Mouse (Mus musculus) MEL (cell line): ENCODE measurements at regions not wholly inside any gene's neighbourhood (a gene's known extent, or its start where the extent isn't known, plus 50 kb on each side); places are given as distances from the start of the nearest gene placed in this dataset.

Experiments used
- DNase-seq: peaks from one replicate; pipeline ENCODE4 v3.0.0; 2011; ENCODE audit warnings: low read depth, low spot score
- H3K27ac ChIP-seq: 2 replicates; pipeline ENCODE4 v1.5.1; 2012; ENCODE audit warnings: low read depth, mild to moderate bottlenecking, control low read depth, low read length, moderate library complexity; ENCODE audit not compliant: control insufficient read depth
- H3K27me3 ChIP-seq, 2 experiments: fragments of 150-350 bp in 1 of 2; sonication (generic) in 1 of 2; 2 replicates each; pipeline ENCODE4 v1.6.1; 2012; ENCODE audit warnings: low read length in 2 of 2, mild to moderate bottlenecking in 2 of 2, improper control_type of control experiment in 1 of 2, moderate library complexity in 1 of 2; ENCODE audit not compliant: insufficient read depth in 2 of 2, control insufficient read depth in 1 of 2
- H3K36me3 ChIP-seq, 2 experiments: 2 replicates each; pipeline ENCODE4 v1.6.1; 2012 to 2014; ENCODE audit warnings: low read length in 2 of 2, improper control_type of control experiment in 1 of 2, inconsistent platforms in 1 of 2, mild to moderate bottlenecking in 1 of 2; ENCODE audit not compliant: insufficient read depth in 2 of 2, control insufficient read depth in 1 of 2
- H3K4me1 ChIP-seq, 2 experiments: fragments of 150-350 bp in 1 of 2; sonication (generic) in 1 of 2; 2 replicates each; pipeline ENCODE4 v1.6.1; 2012; ENCODE audit warnings: low read length in 2 of 2, improper control_type of control experiment in 1 of 2, mild to moderate bottlenecking in 1 of 2; ENCODE audit not compliant: insufficient read depth in 2 of 2, control insufficient read depth in 1 of 2
- H3K4me3 ChIP-seq, 2 experiments: fragments of 150-350 bp in 1 of 2; sonication (generic) in 1 of 2; 2 replicates each; pipeline ENCODE4 v1.5.1; 2012; ENCODE audit warnings: low read depth in 2 of 2, low read length in 2 of 2, mild to moderate bottlenecking in 2 of 2, moderate library complexity in 2 of 2, control low read depth in 1 of 2, improper control_type of control experiment in 1 of 2; ENCODE audit not compliant: control insufficient read depth in 1 of 2, insufficient read depth in 1 of 2
- H3K79me2 ChIP-seq: 2 replicates; pipeline ENCODE4 v1.6.1; 2012; ENCODE audit warnings: mild to moderate bottlenecking, low read length, moderate library complexity; ENCODE audit not compliant: control insufficient read depth, poor library complexity, insufficient read depth
- H3K9ac ChIP-seq: 2 replicates; pipeline ENCODE4 v1.6.1; 2012; ENCODE audit warnings: low read depth, mild to moderate bottlenecking, control low read depth, low read length, moderate library complexity; ENCODE audit not compliant: control insufficient read depth, poor library complexity, severe bottlenecking
- H3K9me3 ChIP-seq: fragments of 150-350 bp; sonication (generic); replicated peaks from 2 replicates; pipeline ENCODE4 v1.6.1; 2012; ENCODE audit warnings: mild to moderate bottlenecking, low read length, improper control_type of control experiment, moderate library complexity; ENCODE audit not compliant: insufficient read depth
- CHD2 ChIP-seq: IDR thresholded peaks from 2 replicates; pipeline ENCODE4 v1.6.1; 2011; ENCODE audit warnings: low read length, improper control_type of control experiment
- CTCF ChIP-seq, 3 experiments: IDR thresholded peaks in 2 of 3; conservative IDR thresholded peaks in 1 of 3; 2 replicates each; pipeline ENCODE4 v1.5.1; 2011 to 2012; ENCODE audit warnings: low read length in 3 of 3, low read depth in 2 of 3, mild to moderate bottlenecking in 2 of 3, improper control_type of control experiment in 1 of 3, inconsistent platforms in 1 of 3, mixed read lengths in 1 of 3, moderate library complexity in 1 of 3; ENCODE audit not compliant: control insufficient read depth in 1 of 3, insufficient read depth in 1 of 3, poor library complexity in 1 of 3, severe bottlenecking in 1 of 3
- ELF1 ChIP-seq: IDR thresholded peaks from 2 replicates; pipeline ENCODE4 v1.6.1; 2014; ENCODE audit warnings: low read depth, mild to moderate bottlenecking, inconsistent platforms, low read length, improper control_type of control experiment, moderate library complexity
- EP300 ChIP-seq, 2 experiments: IDR thresholded peaks; 2 replicates each; pipeline ENCODE4 v1.6.1; 2011; ENCODE audit warnings: improper control_type of control experiment in 2 of 2, low read length in 2 of 2, low read depth in 1 of 2, mild to moderate bottlenecking in 1 of 2
- GABPA ChIP-seq: IDR thresholded peaks from 2 replicates; pipeline ENCODE4 v1.6.1; 2012; ENCODE audit warnings: low read depth, mild to moderate bottlenecking, inconsistent platforms, low read length, improper control_type of control experiment, moderate library complexity
- GATA1 ChIP-seq: IDR thresholded peaks from 2 replicates; pipeline ENCODE4 v1.6.1; 2011; ENCODE audit warnings: low read depth, low read length, improper control_type of control experiment
- MAX ChIP-seq: IDR thresholded peaks from 2 replicates; pipeline ENCODE4 v1.6.1; 2011; ENCODE audit warnings: low read length, improper control_type of control experiment
- MAZ ChIP-seq: IDR thresholded peaks from 2 replicates; pipeline ENCODE4 v1.6.1; 2012; ENCODE audit warnings: low read depth, mild to moderate bottlenecking, inconsistent platforms, low read length, improper control_type of control experiment
- MEF2A ChIP-seq: IDR thresholded peaks from 2 replicates; pipeline ENCODE4 v1.6.1; 2014; ENCODE audit warnings: low read depth, mild to moderate bottlenecking, inconsistent platforms, low read length, improper control_type of control experiment; ENCODE audit not compliant: poor library complexity, insufficient replicate concordance, severe bottlenecking; ENCODE audit errors: extremely low read depth
- MXI1 ChIP-seq: IDR thresholded peaks from 2 replicates; pipeline ENCODE4 v1.6.1; 2011; ENCODE audit warnings: mild to moderate bottlenecking, low read depth, low read length, improper control_type of control experiment
- NELFE ChIP-seq: IDR thresholded peaks from 2 replicates; pipeline ENCODE4 v1.6.1; 2011; ENCODE audit warnings: low read depth, low read length, improper control_type of control experiment
- POLR2A ChIP-seq, 2 experiments: IDR thresholded peaks; 2 replicates each; pipeline ENCODE4 v1.6.1; 2011 to 2012; ENCODE audit warnings: low read length in 2 of 2, mild to moderate bottlenecking in 2 of 2, control low read depth in 1 of 2, improper control_type of control experiment in 1 of 2, low read depth in 1 of 2, moderate library complexity in 1 of 2; ENCODE audit not compliant: control insufficient read depth in 1 of 2, insufficient read depth in 1 of 2, poor library complexity in 1 of 2
- POLR2AphosphoS2 ChIP-seq: IDR thresholded peaks from 2 replicates; pipeline ENCODE4 v1.6.1; 2011; ENCODE audit warnings: low read length, improper control_type of control experiment
- RAD21 ChIP-seq: IDR thresholded peaks from 2 replicates; pipeline ENCODE4 v1.6.1; 2011; ENCODE audit warnings: mild to moderate bottlenecking, low read depth, low read length, improper control_type of control experiment
- SIN3A ChIP-seq: IDR thresholded peaks from 2 replicates; pipeline ENCODE4 v1.6.1; 2012; ENCODE audit warnings: low read length, improper control_type of control experiment, inconsistent platforms
- SMC3 ChIP-seq: IDR thresholded peaks from 2 replicates; pipeline ENCODE4 v1.6.1; 2011; ENCODE audit warnings: low read depth, low read length, improper control_type of control experiment
- TCF12 ChIP-seq: IDR thresholded peaks from 2 replicates; pipeline ENCODE4 v1.6.1; 2014; ENCODE audit warnings: low read depth, mild to moderate bottlenecking, inconsistent platforms, low read length, improper control_type of control experiment, moderate library complexity
- UBTF ChIP-seq: IDR thresholded peaks from 2 replicates; pipeline ENCODE4 v1.6.1; 2012; ENCODE audit warnings: low read depth, mild to moderate bottlenecking, inconsistent platforms, low read length, improper control_type of control experiment, moderate library complexity, borderline replicate concordance; ENCODE audit not compliant: insufficient read depth
- USF2 ChIP-seq, 2 experiments: IDR thresholded peaks; 2 replicates each; pipeline ENCODE4 v1.6.1; 2011 to 2012; ENCODE audit warnings: improper control_type of control experiment in 2 of 2, low read length in 2 of 2, borderline replicate concordance in 1 of 2, inconsistent platforms in 1 of 2, low read depth in 1 of 2, mild to moderate bottlenecking in 1 of 2; ENCODE audit not compliant: insufficient read depth in 1 of 2
- ZKSCAN1 ChIP-seq: IDR thresholded peaks from 2 replicates; pipeline ENCODE4 v1.6.1; 2012; ENCODE audit warnings: low read depth, mild to moderate bottlenecking, inconsistent platforms, low read length, improper control_type of control experiment, moderate library complexity

DNA sequence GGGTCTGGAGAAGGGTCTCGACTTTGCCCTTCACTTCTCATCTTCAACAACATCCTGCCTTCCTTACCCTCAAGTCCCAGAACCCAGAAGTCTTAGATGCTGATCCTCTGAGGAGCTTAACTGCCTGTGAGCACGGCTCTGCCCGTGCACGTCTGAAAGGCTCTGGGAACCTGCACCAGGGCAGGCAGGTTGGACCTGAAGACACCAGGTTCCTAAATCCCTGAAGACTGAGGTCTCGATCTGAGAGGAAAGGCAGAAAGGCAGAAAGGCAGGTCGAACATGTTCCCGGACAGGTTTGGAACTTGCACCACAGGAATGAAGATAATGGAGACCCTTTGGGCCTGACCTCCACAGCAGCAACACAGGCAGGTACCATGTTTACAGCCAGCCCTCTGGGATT lies 193.7 kb upstream of the Afdn start:
- H3K9ac ChIP-seq: no peak overlapping the region
- no peak for DNase-seq
- H3K27me3 ChIP-seq: no peaks in the 10 kb centered on the region
- H3K9me3 ChIP-seq: no peaks in the 10 kb centered on the region
- H3K4me1 ChIP-seq: no peaks in the 10 kb centered on the region
- TF ChIP-seq USF2 (IDR thresholded peaks at IDR 0.05; ENCODE audit: borderline replicate concordance in 1 of 2, insufficient read depth in 1 of 2, low read depth in 1 of 2, low read length in 2 of 2) (no peak), EP300 (IDR thresholded peaks at IDR 0.05; ENCODE audit: low read depth in 1 of 2, low read length in 2 of 2) (no peak), CHD2 (no peak), UBTF (no peak), SMC3 (no peak), SIN3A (no peak), MAX (no peak), CTCF (IDR thresholded peaks at IDR 0.05 in 2 of 3, conservative IDR thresholded peaks at IDR 0.05 in 1 of 3; ENCODE audit: control insufficient read depth in 1 of 3, insufficient read depth in 1 of 3, low read depth in 2 of 3, low read length in 3 of 3, poor library complexity in 1 of 3, severe bottlenecking in 1 of 3) (no peak), TCF12 (no peak), GATA1 (no peak), MEF2A (no peak), NELFE (no peak), MXI1 (no peak), POLR2AphosphoS2 (no peak), MAZ (no peak), ZKSCAN1 (no peak), ELF1 (no peak), POLR2A (IDR thresholded peaks at IDR 0.05; ENCODE audit: control insufficient read depth in 1 of 2, insufficient read depth in 1 of 2, low read depth in 1 of 2, low read length in 2 of 2, poor library complexity in 1 of 2) (no peak), RAD21 (no peak), GABPA (no peak)
- TF ChIP-seq, all 39 proteins: peak for 0
- H3K27ac ChIP-seq: no peak overlapping the region
- H3K4me3 ChIP-seq: no peak overlapping the region
- no peaks in the 10 kb centered on the region for H3K79me2 ChIP-seq
- H3K36me3 ChIP-seq: no peaks in the 10 kb centered on the region

DNA sequence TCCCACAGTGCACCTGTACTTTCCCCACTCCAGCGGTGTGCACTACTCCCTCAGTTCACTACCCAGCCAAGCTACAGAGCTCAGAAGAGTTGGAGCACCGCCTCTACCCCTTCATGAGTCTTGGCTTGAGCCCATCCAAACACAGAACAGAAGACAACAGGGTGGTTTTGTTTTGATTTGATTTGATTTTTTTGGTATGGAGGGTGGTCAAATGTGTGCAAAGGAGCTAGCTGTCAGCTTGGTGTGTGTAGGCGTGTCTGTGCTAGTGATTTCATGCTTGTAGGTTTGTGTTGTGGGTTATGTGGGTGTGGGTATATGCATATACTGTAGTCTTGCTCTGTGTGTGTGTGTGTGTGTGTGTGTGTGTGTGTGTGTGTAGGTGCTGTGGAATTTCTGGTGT lies 193.2 kb upstream of the Afdn start:
- Histone ChIP-seq H3K4me1 (no peaks in the 10 kb centered on the region), H3K9me3 (no peaks in the 10 kb centered on the region), H3K4me3 (no peak overlapping the region), H3K9ac (no peak overlapping the region), H3K27ac (no peak overlapping the region), H3K36me3 (no peaks in the 10 kb centered on the region), H3K27me3 (no peaks in the 10 kb centered on the region), H3K79me2 (no peaks in the 10 kb centered on the region)
- DNase-seq: no peak
- TF ChIP-seq TCF12: no peak
- no peak for TF ChIP-seq POLR2A (IDR thresholded peaks at IDR 0.05; ENCODE audit: control insufficient read depth in 1 of 2, insufficient read depth in 1 of 2, low read depth in 1 of 2, low read length in 2 of 2, poor library complexity in 1 of 2)
